Mouse (Mus musculus) T-helper 1 cell (primary cell): ENCODE measurements around the gene Spon1.

Experiments used
- in situ Hi-C: fragments of 300-600 bp; cut with MboI, MseI; formaldehyde crosslinking; loops from one replicate; pipeline ENCODE4 v1.15.1; 2025; ENCODE audit warnings: high pct_unique_total_duplicates

The Spon1 gene

GRCm38 (mm10) chr7:113903127-113903827 is 137.5 kb downstream of the Spon1 start:
- in situ Hi-C loops: no loop called here

GRCm38 (mm10) chr7:113903939-113904338 is 138.1 kb downstream of the Spon1 start:
- in situ Hi-C loops: no loop called here

GRCm38 (mm10) chr7:113904348-113904895 is 138.6 kb downstream of the Spon1 start:
- in situ Hi-C loops: no loop called here

- in situ Hi-C loops: no loop called here
Measured at GRCm38 (mm10) chr7:113909161-113909825, 143.5 kb downstream of the Spon1 start.

GRCm38 (mm10) chr7:113910856-113911255 is 145.1 kb downstream of the Spon1 start:
- in situ Hi-C loops: no loop called here

GRCm38 (mm10) chr7:113915936-113916335 is 150.1 kb downstream of the Spon1 start:
- in situ Hi-C loops: loop anchor here (5.0 kb wide), 1 partner anchor 56 kb away; no protein-coding TSS in a partner anchor

- in situ Hi-C loops: loop anchor here (5.0 kb wide), 1 partner anchor 53 kb away; no protein-coding TSS in a partner anchor
Measured at GRCm38 (mm10) chr7:113918916-113919315, 153.1 kb downstream of the Spon1 start.

GRCm38 (mm10) chr7:113919505-113919904 is 153.7 kb downstream of the Spon1 start:
- in situ Hi-C loops: loop anchor here (5.0 kb wide), 1 partner anchor 53 kb away; no protein-coding TSS in a partner anchor

GRCm38 (mm10) chr7:113920056-113920455 is 154.3 kb downstream of the Spon1 start:
- in situ Hi-C loops: no loop called here

- in situ Hi-C loops: no loop called here
Measured at GRCm38 (mm10) chr7:113924561-113924960, 158.8 kb downstream of the Spon1 start.

GRCm38 (mm10) chr7:113950888-113951287 is 185.1 kb downstream of the Spon1 start:
- in situ Hi-C loops: no loop called here

- in situ Hi-C loops: no loop called here
Measured at GRCm38 (mm10) chr7:113955431-113955830, 189.6 kb downstream of the Spon1 start.

GRCm38 (mm10) chr7:113960841-113961499 is 195.2 kb downstream of the Spon1 start:
- in situ Hi-C loops: no loop called here

GRCm38 (mm10) chr7:113961500-113961895 is 195.7 kb downstream of the Spon1 start:
- in situ Hi-C loops: no loop called here

GRCm38 (mm10) chr7:113962078-113962477 is 196.3 kb downstream of the Spon1 start:
- in situ Hi-C loops: no loop called here

- in situ Hi-C loops: no loop called here
Measured at GRCm38 (mm10) chr7:113963766-113964165, 198.0 kb downstream of the Spon1 start.

- in situ Hi-C loops: no loop called here
Measured at GRCm38 (mm10) chr7:113965625-113966024, 199.8 kb downstream of the Spon1 start.

GRCm38 (mm10) chr7:113969182-113969581 is 203.4 kb downstream of the Spon1 start:
- in situ Hi-C loops: no loop called here

GRCm38 (mm10) chr7:113972536-113972935 is 206.7 kb downstream of the Spon1 start:
- in situ Hi-C loops: loop anchor here (5.0 kb wide), 1 partner anchor 55 kb away; no protein-coding TSS in a partner anchor

- in situ Hi-C loops: no loop called here
Measured at GRCm38 (mm10) chr7:113986406-113987134, 220.8 kb downstream of the Spon1 start.

- in situ Hi-C loops: no loop called here
Measured at GRCm38 (mm10) chr7:113988156-113988555, 222.4 kb downstream of the Spon1 start.
